Mouse (Mus musculus) midbrain, embryonic 11.5 days (tissue): Measurements from ENCODE around the gene Sept5. TPM values are rescaled to one million over a fixed set of nuclear protein-coding genes. Genes with fewer than 3 reads are reported as not detected.

Experiments
- ATAC-seq: fragments of 200-750 bp; cut with Nextera tagmentation; 2 replicates; pipeline ENCODE4 v1.8.0; 2017; ENCODE audit warnings: moderate TSS enrichment, moderate library complexity; ENCODE audit not compliant: low FRiP score
- DNase-seq: peaks from one replicate; pipeline ENCODE4 v3.0.0; 2015; ENCODE audit warnings: low spot score; ENCODE audit errors: missing footprints
- H3K27ac ChIP-seq: fragments of 300-500 bp; sonication (generic); 2 replicates; pipeline ENCODE4 v1.5.1; 2014; ENCODE audit warnings: low read depth, low read length
- H3K27me3 ChIP-seq: fragments of 300-500 bp; sonication (generic); 2 replicates; pipeline ENCODE4 v1.6.1; 2014; ENCODE audit warnings: mild to moderate bottlenecking, low read length, moderate library complexity, mixed read lengths; ENCODE audit not compliant: control insufficient read depth, insufficient read depth
- H3K36me3 ChIP-seq: fragments of 300-500 bp; sonication (generic); 2 replicates; pipeline ENCODE4 v1.6.1; 2014; ENCODE audit warnings: mild to moderate bottlenecking, low read length, moderate library complexity, mixed read lengths; ENCODE audit not compliant: control insufficient read depth, insufficient read depth
- H3K4me1 ChIP-seq: fragments of 300-500 bp; sonication (generic); 2 replicates; pipeline ENCODE4 v1.6.1; 2014; ENCODE audit warnings: low read length; ENCODE audit not compliant: control insufficient read depth, insufficient read depth
- H3K4me2 ChIP-seq: fragments of 300-500 bp; sonication (generic); 2 replicates; pipeline ENCODE4 v1.6.1; 2014; ENCODE audit warnings: mild to moderate bottlenecking, moderate library complexity
- H3K4me3 ChIP-seq: fragments of 300-500 bp; sonication (generic); 2 replicates; pipeline ENCODE4 v1.5.1; 2014; ENCODE audit warnings: low read depth, low read length
- H3K9ac ChIP-seq: fragments of 300-500 bp; sonication (generic); 2 replicates; pipeline ENCODE4 v1.6.1; 2014; ENCODE audit warnings: low read length
- H3K9me3 ChIP-seq: fragments of 300-500 bp; sonication (generic); 2 replicates; pipeline ENCODE4 v1.6.1; 2016; ENCODE audit warnings: low read length; ENCODE audit not compliant: control insufficient read depth
- WGBS: fragments of 180-500 bp; shearing (Covaris S2); extraction: QIAGEN DNeasy Blood & Tissue Kit; methylation state at CpG from one replicate; pipeline ENCODE4 v1.1.7; 2014; 5-methylcytosine and 5-hydroxymethylcytosine counted together
- polyA plus RNA-seq: library from polyadenylated mRNA; unstranded; fragments of >200 nt; fragmentation: Nextera tagmentation; extraction: Ambion mirVana; gene quantifications from 2 replicates; pipeline ENCODE4 v1.2.1, GENCODE M21; 2014

Sept5 gene
- polyA plus RNA-seq, 1 experiment from 2014 or later, result 52.0 TPM

DNA sequence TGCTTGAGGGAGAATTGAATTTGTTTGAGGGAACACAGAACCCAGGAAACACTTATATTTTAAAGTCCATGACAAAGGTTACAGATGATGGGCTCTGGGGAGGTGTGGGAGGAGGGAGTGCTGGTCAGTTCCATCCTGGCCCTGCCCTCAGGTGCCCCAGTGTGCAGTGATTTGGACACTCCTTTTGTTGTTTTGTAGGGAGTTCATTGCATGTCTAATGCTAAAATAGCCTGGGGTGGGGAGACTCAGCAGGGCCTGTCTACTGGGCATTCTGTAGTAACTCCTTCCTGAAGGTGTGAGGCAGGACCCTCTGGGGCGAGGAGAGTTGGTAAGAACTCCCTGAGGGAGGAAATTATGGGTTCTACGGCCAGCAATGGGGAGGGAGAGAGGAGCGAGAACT, 7.0 kb upstream of the Sept5 start:
- Histone ChIP-seq H3K4me1 (no peaks in the 10 kb centered on the region), H3K9ac (no peak overlapping the region), H3K27ac (no peak overlapping the region), H3K4me2 (no peak overlapping the region), H3K36me3 (no peaks in the 10 kb centered on the region), H3K9me3 (no peaks in the 10 kb centered on the region), H3K27me3 (no peaks in the 10 kb centered on the region), H3K4me3 (no peak overlapping the region)
- DNase-seq (no peak), ATAC-seq (no peak)
- 40% methylated on average over 3 of the region's 3 CpGs for WGBS

GRCm38 (mm10) chr16:18636401-18636800, 6.6 kb upstream of the Sept5 start:
- ATAC-seq, result no peak
- H3K4me3 ChIP-seq, result no peak overlapping the region

GRCm38 (mm10) chr16:18633333-18633732, 3.6 kb upstream of the Sept5 start:
- Histone ChIP-seq H3K4me2 (no peak overlapping the region), H3K36me3 (no peaks in the 10 kb centered on the region), H3K27me3 (peaks cover under 1% of the 10 kb centered on the region), H3K4me3 (no peak overlapping the region), H3K4me1 (peaks cover 7% of the 10 kb centered on the region; the same call in 1 of the 2 replicates), H3K9me3 (no peaks in the 10 kb centered on the region), H3K27ac (no peak overlapping the region), H3K9ac (no peak overlapping the region)
- ATAC-seq, result no peak
- WGBS, result 28% methylated on average over 1 of the region's 1 CpGs
- DNase-seq, result no peak

More at GRCm38 (mm10) chr16:18636401-18636800, 6.6 kb upstream of the Sept5 start:
- H3K36me3 ChIP-seq, result no peaks in the 10 kb centered on the region
- H3K9me3 ChIP-seq, result no peaks in the 10 kb centered on the region
- no peak overlapping the region for H3K9ac ChIP-seq
- H3K4me1 ChIP-seq, result no peaks in the 10 kb centered on the region
- no peaks in the 10 kb centered on the region for H3K27me3 ChIP-seq
- WGBS, result 79% methylated on average over 5 of the region's 5 CpGs
- DNase-seq, result no peak
- no peak overlapping the region for H3K4me2 ChIP-seq
- no peak overlapping the region for H3K27ac ChIP-seq

- H3K4me2 ChIP-seq, result no peak overlapping the region
- no peak overlapping the region for H3K4me3 ChIP-seq
- no peaks in the 10 kb centered on the region for H3K9me3 ChIP-seq
- DNase-seq (peak; percentile 77), ATAC-seq (no peak)
- no peak overlapping the region for H3K9ac ChIP-seq
- H3K27ac ChIP-seq, result no peak overlapping the region
- 77% methylated on average over 2 of the region's 2 CpGs for WGBS
- peaks cover 5% of the 10 kb centered on the region for H3K27me3 ChIP-seq
- H3K36me3 ChIP-seq, result no peaks in the 10 kb centered on the region
- H3K4me1 ChIP-seq, result peaks cover 11% of the 10 kb centered on the region; the same call in 1 of the 2 replicates
Observed at GRCm38 (mm10) chr16:18632816-18633215, 3.1 kb upstream of the Sept5 start.

DNA sequence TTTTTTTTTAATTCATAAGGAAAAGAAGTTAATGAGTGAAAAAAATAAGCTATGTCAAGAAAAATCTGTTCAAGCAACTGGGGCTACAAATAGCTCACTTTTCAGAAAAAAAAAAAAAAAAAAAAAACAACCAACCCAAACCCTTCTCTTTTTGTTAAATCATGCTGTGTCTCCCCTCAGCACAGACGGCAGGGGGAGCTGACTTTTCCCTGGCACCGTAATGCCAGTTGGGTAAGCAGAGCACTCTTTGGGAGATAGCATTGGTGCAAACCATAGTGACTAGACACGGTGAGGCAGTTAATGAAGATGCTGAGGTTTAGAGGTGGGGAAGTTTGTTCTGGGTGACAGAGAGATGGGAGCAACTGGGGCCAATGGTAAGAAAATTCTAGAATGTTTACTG, 2.3 kb upstream of the Sept5 start:
- WGBS, result 55% methylated on average over 3 of the region's 3 CpGs
- Histone ChIP-seq H3K27ac (no peak overlapping the region), H3K27me3 (peaks cover 12% of the 10 kb centered on the region), H3K4me3 (no peak overlapping the region), H3K9ac (no peak overlapping the region), H3K4me2 (no peak overlapping the region), H3K9me3 (no peaks in the 10 kb centered on the region), H3K4me1 (peaks cover 11% of the 10 kb centered on the region; the same call in 1 of the 2 replicates), H3K36me3 (no peaks in the 10 kb centered on the region)
- peak; percentile 68 for DNase-seq
- no peak for ATAC-seq

DNA sequence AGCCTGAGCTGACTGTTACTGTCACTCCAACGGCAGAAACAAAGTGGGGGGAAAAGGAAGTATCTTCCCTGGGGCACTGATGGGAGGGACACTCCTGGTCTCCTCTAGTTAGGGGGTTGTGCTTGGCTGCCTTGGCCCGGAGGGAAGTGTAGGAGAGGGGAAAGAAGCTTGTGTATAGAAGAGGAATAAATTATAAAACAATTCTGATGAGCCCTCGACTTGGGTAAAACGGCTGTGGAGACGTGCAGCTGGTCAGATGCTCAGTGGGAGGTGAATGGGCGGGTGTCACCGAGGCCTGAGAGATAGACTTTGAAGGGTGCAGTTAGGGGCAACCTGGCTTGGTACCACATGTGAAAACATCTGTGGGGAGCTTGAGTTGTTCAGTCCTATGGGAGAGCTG, 1.4 kb upstream of the Sept5 start:
- Histone ChIP-seq H3K4me1 (peaks cover 19% of the 10 kb centered on the region), H3K4me2 (no peak overlapping the region), H3K27ac (no peak overlapping the region), H3K9me3 (no peaks in the 10 kb centered on the region), H3K36me3 (no peaks in the 10 kb centered on the region), H3K4me3 (no peak overlapping the region), H3K27me3 (peaks cover 21% of the 10 kb centered on the region), H3K9ac (no peak overlapping the region)
- WGBS, result 64% methylated on average over 7 of the region's 7 CpGs
- DNase-seq (peak; percentile 53), ATAC-seq (no peak)

GRCm38 (mm10) chr16:18630291-18630690, 537 bp upstream of the Sept5 start:
- DNase-seq, result no peak
- Histone ChIP-seq H3K4me1 (peaks cover 24% of the 10 kb centered on the region), H3K9me3 (no peaks in the 10 kb centered on the region), H3K4me3 (peak overlapping the region; percentile 79), H3K27ac (no peak overlapping the region), H3K36me3 (no peaks in the 10 kb centered on the region), H3K4me2 (peak overlapping the region; percentile 69), H3K9ac (peak overlapping the region; percentile 89), H3K27me3 (peaks cover 30% of the 10 kb centered on the region)
- 62% methylated on average over 5 of the region's 5 CpGs for WGBS
- no peak; the same call in 1 of the 2 replicates for ATAC-seq

- Histone ChIP-seq H3K27ac (0 out of 2 replicates have a peak overlapping the region, but pooled peaks have one; percentile 54), H3K27me3 (peaks cover 43% of the 10 kb centered on the region), H3K4me3 (peak overlapping the region; percentile 79), H3K36me3 (peaks cover 5% of the 10 kb centered on the region; the same call in 1 of the 2 replicates), H3K9me3 (no peaks in the 10 kb centered on the region), H3K4me2 (peak overlapping the region; percentile 69), H3K9ac (peak overlapping the region; percentile 89), H3K4me1 (peaks cover 24% of the 10 kb centered on the region)
- 32% methylated on average over 2 of the region's 2 CpGs for WGBS
- no peak for DNase-seq
- no peak for ATAC-seq
Observed at GRCm38 (mm10) chr16:18628948-18629340, 810 bp downstream of the Sept5 start.

DNA sequence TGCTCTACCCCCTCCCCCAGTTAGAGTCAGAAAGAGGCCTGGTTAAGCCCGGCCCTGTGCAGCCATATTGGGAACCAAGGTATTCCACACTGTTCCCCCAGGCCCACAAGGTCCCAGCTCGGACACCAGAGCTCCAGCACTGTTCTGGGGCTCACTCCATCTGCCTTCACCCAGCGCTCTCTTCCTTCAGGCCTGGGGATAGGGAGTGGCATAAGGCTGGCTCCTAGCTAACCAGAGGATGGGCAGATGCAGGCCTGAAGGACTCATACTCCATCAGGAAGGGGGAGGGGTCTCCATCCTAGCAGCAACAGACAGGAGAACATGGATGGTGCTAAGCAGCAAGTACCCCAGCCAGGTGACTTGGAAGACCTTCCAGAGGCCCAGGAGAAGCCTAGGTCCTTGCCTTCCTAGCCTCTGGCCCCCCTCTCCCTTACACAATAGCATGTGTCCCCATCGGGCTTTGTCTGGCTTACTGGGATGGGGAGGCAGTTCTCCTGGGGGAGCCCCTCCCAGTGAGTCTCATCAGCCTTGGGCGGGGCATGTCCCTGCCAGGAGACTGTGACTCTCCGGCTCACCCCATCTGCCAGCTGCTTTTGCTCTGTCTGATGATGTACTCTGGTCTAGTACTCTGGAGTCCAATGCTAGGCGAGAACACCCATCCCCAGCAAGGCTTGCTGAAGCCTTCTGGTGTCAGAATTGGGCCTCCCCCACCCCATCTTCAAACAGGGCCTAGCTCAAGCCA, 1.4 kb downstream of the Sept5 start:
- Histone ChIP-seq H3K9ac (peak overlapping the region; percentile 89), H3K4me3 (peak overlapping the region; percentile 79), H3K36me3 (peaks cover 8% of the 10 kb centered on the region; the same call in 1 of the 2 replicates), H3K4me2 (peak overlapping the region; percentile 69), H3K9me3 (no peaks in the 10 kb centered on the region), H3K27ac (no peak overlapping the region), H3K4me1 (peaks cover 24% of the 10 kb centered on the region), H3K27me3 (peaks cover 49% of the 10 kb centered on the region)
- no peak for ATAC-seq
- DNase-seq, result no peak
- 56% methylated on average over 7 of the region's 7 CpGs for WGBS
